Mouse (Mus musculus) hindbrain, embryonic 10.5 days (tissue): ENCODE measurements around the gene Zfp954. TPM values are rescaled to one million over a fixed set of nuclear protein-coding genes. Genes with fewer than 3 reads are reported as not detected.
"Not testable (repeated sequence)": the region's sequence is repeated elsewhere in the genome, so short reads cannot be mapped to it uniquely, and the experiment has no call there.

Experiments
- DNase-seq: peaks from one replicate; pipeline ENCODE4 v3.0.0-alpha.2; 2017; ENCODE audit warnings: low spot score
- H3K27ac ChIP-seq: fragments of 300-500 bp; sonication (generic); 2 replicates; pipeline ENCODE4 v1.5.1; 2016; ENCODE audit warnings: mild to moderate bottlenecking, moderate library complexity
- H3K27me3 ChIP-seq: fragments of 300-500 bp; sonication (generic); 2 replicates; pipeline ENCODE4 v1.6.1; 2016; ENCODE audit warnings: mild to moderate bottlenecking; ENCODE audit not compliant: poor library complexity, insufficient read depth, severe bottlenecking
- H3K36me3 ChIP-seq: fragments of 300-500 bp; sonication (generic); 2 replicates; pipeline ENCODE4 v1.6.1; 2016; ENCODE audit warnings: mild to moderate bottlenecking, moderate library complexity
- H3K4me1 ChIP-seq: fragments of 300-500 bp; sonication (generic); replicated peaks from 2 replicates; pipeline ENCODE4 v1.6.1; 2016; ENCODE audit warnings: mild to moderate bottlenecking
- H3K4me3 ChIP-seq: fragments of 300-500 bp; sonication (generic); 2 replicates; pipeline ENCODE4 v1.5.1; 2016; ENCODE audit warnings: mild to moderate bottlenecking, moderate library complexity
- H3K9me3 ChIP-seq: fragments of 300-500 bp; sonication (generic); 2 replicates; pipeline ENCODE4 v1.6.1; 2016; ENCODE audit warnings: mild to moderate bottlenecking, moderate library complexity
- WGBS: fragments of 180-500 bp; shearing (Covaris S2); methylation state at CpG from one replicate; pipeline ENCODE4 v1.1.7; 2016; 5-methylcytosine and 5-hydroxymethylcytosine counted together
- polyA plus RNA-seq: library from polyadenylated mRNA; unstranded; fragments of >200 nt; fragmentation: Nextera tagmentation; extraction: Ambion mirVana; gene quantifications from 2 replicates; pipeline ENCODE4 v1.2.1, GENCODE M21; 2016

Zfp954 gene
- 15.1 and 17.2 TPM in 2 replicates for polyA plus RNA-seq

- Histone ChIP-seq H3K4me3 (peak within 1 kb of the TSS; percentile 63), H3K36me3 (peaks cover 36% of the 10 kb centered on the region), H3K27ac (peak within 1 kb of the TSS; percentile 81), H3K4me1 (peaks cover 11% of the 10 kb centered on the region), H3K9me3 (0 out of 2 replicates have a peak, but pooled peaks cover 3% of the 10 kb centered on the region), H3K27me3 (no peaks in the 10 kb centered on the region)
- peak; percentile 84 for DNase-seq
- under 1% methylated on average over 30 of the region's 30 CpGs for WGBS
Measured at GRCm38 (mm10) chr7:7120921-7121601, at the start of gene Zfp954. Gene Zfp954, minus strand, starts transcription at chr7:7121488.

- H3K27ac ChIP-seq, result no peak overlapping the region
- no peak for DNase-seq
- no peaks in the 10 kb centered on the region for H3K27me3 ChIP-seq
- H3K4me3 ChIP-seq, result no peak overlapping the region
- no peaks in the 10 kb centered on the region for H3K36me3 ChIP-seq
- H3K4me1 ChIP-seq, result no peaks in the 10 kb centered on the region
- 90% methylated on average over 15 of the region's 15 CpGs for WGBS
- peaks cover 22% of the 10 kb centered on the region for H3K9me3 ChIP-seq
Measured at GRCm38 (mm10) chr7:7145991-7146608, 24.8 kb upstream of the Zfp954 start.

- 94% methylated on average over 1 of the region's 1 CpGs for WGBS
- no peaks in the 10 kb centered on the region for H3K36me3 ChIP-seq
- no peaks in the 10 kb centered on the region for H3K4me1 ChIP-seq
- no peak overlapping the region for H3K4me3 ChIP-seq
- H3K27me3 ChIP-seq, result no peaks in the 10 kb centered on the region
- H3K27ac ChIP-seq, result no peak overlapping the region
- peaks cover 22% of the 10 kb centered on the region for H3K9me3 ChIP-seq
- no peak for DNase-seq
Measured at GRCm38 (mm10) chr7:7144215-7144614, 22.9 kb upstream of the Zfp954 start.

- Histone ChIP-seq H3K27ac (peak within 1 kb of the TSS; percentile 88), H3K36me3 (peaks cover 19% of the 10 kb centered on the region), H3K9me3 (no peaks in the 10 kb centered on the region), H3K27me3 (no peaks in the 10 kb centered on the region), H3K4me3 (peak within 1 kb of the TSS; percentile 53), H3K4me1 (peaks cover 10% of the 10 kb centered on the region)
- WGBS, result 8% methylated on average over 16 of the region's 16 CpGs
- DNase-seq, result peak; percentile 79
Measured at GRCm38 (mm10) chr7:7136379-7136866, 15.1 kb upstream of the Zfp954 start, which contains the start of gene Zfp773. Gene Zfp773, minus strand, starts transcription at chr7:7136755.

GRCm38 (mm10) chr7:7132751-7133150, 11.5 kb upstream of the Zfp954 start:
- Histone ChIP-seq H3K27me3 (no peaks in the 10 kb centered on the region), H3K9me3 (no peaks in the 10 kb centered on the region), H3K36me3 (peaks cover 26% of the 10 kb centered on the region), H3K27ac (no peak overlapping the region), H3K4me3 (no peak overlapping the region), H3K4me1 (peaks cover 10% of the 10 kb centered on the region)
- 84% methylated on average over 8 of the region's 8 CpGs for WGBS
- DNase-seq, result no peak

- not testable (repeated sequence) for H3K9me3 ChIP-seq, H3K27ac ChIP-seq, DNase-seq, H3K4me1 ChIP-seq, H3K27me3 ChIP-seq, H3K4me3 ChIP-seq
- 95% methylated on average over 15 of the region's 15 CpGs for WGBS
- peaks cover 26% of the 10 kb centered on the region for H3K36me3 ChIP-seq
Measured at GRCm38 (mm10) chr7:7130491-7131124, 9.3 kb upstream of the Zfp954 start.

- peaks cover 11% of the 10 kb centered on the region for H3K4me1 ChIP-seq
- no peak overlapping the region; the same call in 1 of the 2 replicates for H3K27ac ChIP-seq
- peak overlapping the region; percentile 63 for H3K4me3 ChIP-seq
- 0 out of 2 replicates have a peak, but pooled peaks cover 3% of the 10 kb centered on the region for H3K9me3 ChIP-seq
- no peaks in the 10 kb centered on the region for H3K27me3 ChIP-seq
- 56% methylated on average over 6 of the region's 6 CpGs for WGBS
- peaks cover 31% of the 10 kb centered on the region for H3K36me3 ChIP-seq
- DNase-seq, result no peak
Measured at GRCm38 (mm10) chr7:7121602-7121980, 303 bp upstream of the Zfp954 start.

- no peaks in the 10 kb centered on the region for H3K27me3 ChIP-seq
- no peak for DNase-seq
- 93% methylated on average over 2 of the region's 2 CpGs for WGBS
- peaks cover 11% of the 10 kb centered on the region for H3K4me1 ChIP-seq
- H3K36me3 ChIP-seq, result peaks cover 62% of the 10 kb centered on the region
- no peak overlapping the region for H3K27ac ChIP-seq
- H3K9me3 ChIP-seq, result no peaks in the 10 kb centered on the region; the same call in 1 of the 2 replicates
- no peak overlapping the region for H3K4me3 ChIP-seq
Measured at GRCm38 (mm10) chr7:7118441-7118840, 2.8 kb downstream of the Zfp954 start.

GRCm38 (mm10) chr7:7108501-7108900, 12.8 kb downstream of the Zfp954 start:
- 91% methylated on average over 7 of the region's 7 CpGs for WGBS
- H3K9me3 ChIP-seq, result peaks cover 43% of the 10 kb centered on the region
- H3K27me3 ChIP-seq, result no peaks in the 10 kb centered on the region
- H3K36me3 ChIP-seq, result peaks cover 7% of the 10 kb centered on the region
- H3K4me1 ChIP-seq, result no peaks in the 10 kb centered on the region
- H3K27ac ChIP-seq, result no peak overlapping the region
- no peak overlapping the region for H3K4me3 ChIP-seq
- DNase-seq, result no peak

Other genes starting within 250 kb of the Zfp954 start
- not detected in 2 replicates for gene Aurkc, start 126.2 kb downstream of the Zfp954 start, polyA plus RNA-seq
- gene Zfp773, start 15.3 kb upstream of the Zfp954 start, polyA plus RNA-seq, result 4.4 and 6.1 TPM in 2 replicates
- gene Zfp418, start 49.8 kb upstream of the Zfp954 start, polyA plus RNA-seq, result 2.8 and 3.3 TPM in 2 replicates
- 9.1 and 9.2 TPM in 2 replicates for gene Zfp772, start 88.5 kb upstream of the Zfp954 start, polyA plus RNA-seq
- 0.44 TPM in 1 of 2 replicates, not detected in the other for gene Vmn2r29, start 125.8 kb upstream of the Zfp954 start, polyA plus RNA-seq
- gene Gm45844, start 156.8 kb upstream of the Zfp954 start, polyA plus RNA-seq, result 0.92 and 2.0 TPM in 2 replicates
- gene Clcn4, start 179.4 kb upstream of the Zfp954 start, polyA plus RNA-seq, result 44.7 and 54.2 TPM in 2 replicates
- gene Vmn2r30, start 216.1 kb upstream of the Zfp954 start, polyA plus RNA-seq, result not detected in 2 replicates